8 mouse cellular contexts compared by ENCODE assay signal in the genomic region with DNA sequence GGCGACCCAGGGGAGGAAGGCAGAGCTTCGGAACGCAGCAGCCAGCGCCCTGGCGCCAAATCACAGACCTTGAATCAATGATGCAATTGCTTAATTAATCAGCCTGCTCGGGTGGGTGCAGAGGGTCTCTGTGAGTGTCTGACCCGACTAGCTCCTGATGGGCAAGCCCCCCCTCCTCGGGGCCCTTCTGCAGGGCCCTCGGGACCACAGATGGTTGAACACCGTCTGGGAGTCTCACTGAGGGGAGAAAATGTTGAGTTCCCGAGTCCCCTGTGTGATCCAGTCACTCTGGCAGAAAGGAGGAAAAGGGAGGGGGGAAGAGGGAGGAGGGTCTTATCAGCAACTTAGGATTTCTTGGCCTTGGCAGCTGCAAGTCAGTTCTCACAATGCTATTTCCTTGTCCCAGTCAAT.
DNase-seq lines count a peak whose midpoint lies in the region; ATAC-seq and TF ChIP-seq lines count a peak whose summit lies in the region.

No protein-coding gene starts in this region.

- H3K36me3 ChIP-seq in forebrain, embryonic 12.5 days (replicated peaks) = no peaks in the 10 kb centered on the region
- no peaks in the 10 kb centered on the region for H3K36me3 ChIP-seq in hindbrain, embryonic 11.5 days (ENCODE audit: control insufficient read depth, insufficient read depth, low read length)
- peaks cover 3% of the 10 kb centered on the region; the same call in 1 of the 2 replicates for H3K36me3 ChIP-seq in midbrain, embryonic 13.5 days
- H3K36me3 ChIP-seq in thymus, adult 2 months (ENCODE audit: control insufficient read depth, insufficient read depth, low read length) = no peaks in the 10 kb centered on the region

- no peak for TF ChIP-seq POLR2A in thymus, adult 2 months (IDR thresholded peaks at IDR 0.05; ENCODE audit: control insufficient read depth, extremely low read depth, insufficient read depth, low read length, poor library complexity)

- H3K9ac ChIP-seq in forebrain, embryonic 12.5 days = peak overlapping the region; percentile 13
- peak overlapping the region; percentile 42 for H3K9ac ChIP-seq in hindbrain, embryonic 11.5 days (ENCODE audit: low read depth, low read length)
- peak overlapping the region; percentile 30; the same call in 1 of the 2 replicates for H3K9ac ChIP-seq in midbrain, embryonic 13.5 days (replicated peaks)

- DNase-seq in embryo, embryonic 9.5 days (ENCODE audit: extremely low spot score) = peak; percentile 61
- no peak for DNase-seq in hindbrain, embryonic 11.5 days (ENCODE audit: low spot score)
- DNase-seq in thymus, adult 2 months = no peak
- no peak for DNase-seq in spleen, postnatal 10 days (ENCODE audit: low spot score in 2 of 2)
- no peak for DNase-seq in layer of hippocampus, adult 11-12 months (ENCODE audit: low spot score)
- no peak for DNase-seq in thymus, postnatal 0 days (ENCODE audit: low spot score)

- H3K27me3 ChIP-seq in forebrain, embryonic 12.5 days = no peaks in the 10 kb centered on the region
- H3K27me3 ChIP-seq in hindbrain, embryonic 11.5 days (ENCODE audit: control insufficient read depth, insufficient read depth, low read length) = no peaks in the 10 kb centered on the region
- no peaks in the 10 kb centered on the region for H3K27me3 ChIP-seq in midbrain, embryonic 13.5 days
- no peaks in the 10 kb centered on the region for H3K27me3 ChIP-seq in thymus, adult 2 months (ENCODE audit: control insufficient read depth, insufficient read depth, low read length)

- TF ChIP-seq CTCF in thymus, adult 2 months (IDR thresholded peaks at IDR 0.05; ENCODE audit: borderline replicate concordance, control insufficient read depth, extremely low read depth, insufficient read depth, low read length, poor library complexity) = no peak

- H3K27ac ChIP-seq in forebrain, embryonic 12.5 days = peak overlapping the region; percentile 93
- peak overlapping the region; percentile 72 for H3K27ac ChIP-seq in hindbrain, embryonic 11.5 days (ENCODE audit: low read depth, low read length)
- peak overlapping the region; percentile 92 for H3K27ac ChIP-seq in midbrain, embryonic 13.5 days
- no peak overlapping the region for H3K27ac ChIP-seq in thymus, adult 2 months (ENCODE audit: control insufficient read depth, insufficient read depth, low read length)

- WGBS in forebrain, embryonic 12.5 days = 2% methylated on average over 11 of the region's 11 CpGs
- WGBS in hindbrain, embryonic 11.5 days = 2% methylated on average over 11 of the region's 11 CpGs
- WGBS in midbrain, embryonic 13.5 days = 3% methylated on average over 11 of the region's 11 CpGs
- 50% methylated on average over 11 of the region's 11 CpGs for WGBS in thymus, adult 2 months

- H3K4me2 ChIP-seq in forebrain, embryonic 12.5 days = peak overlapping the region; percentile 44
- peak overlapping the region; percentile 19 for H3K4me2 ChIP-seq in hindbrain, embryonic 11.5 days (replicated peaks; ENCODE audit: low read depth, low read length)
- H3K4me2 ChIP-seq in midbrain, embryonic 13.5 days (replicated peaks) = peak overlapping the region; percentile 13

- no peak for ATAC-seq in forebrain, embryonic 12.5 days (ENCODE audit: low FRiP score)
- ATAC-seq in hindbrain, embryonic 11.5 days (ENCODE audit: low FRiP score) = no peak
- no peak for ATAC-seq in midbrain, embryonic 13.5 days

- H3K4me3 ChIP-seq in forebrain, embryonic 12.5 days (replicated peaks) = no peak overlapping the region
- H3K4me3 ChIP-seq in hindbrain, embryonic 11.5 days (ENCODE audit: low read depth, low read length) = no peak overlapping the region
- no peak overlapping the region for H3K4me3 ChIP-seq in midbrain, embryonic 13.5 days (replicated peaks)
- no peak overlapping the region for H3K4me3 ChIP-seq in thymus, adult 2 months (ENCODE audit: control insufficient read depth, insufficient read depth, low read length)

- peaks cover 85% of the 10 kb centered on the region for H3K4me1 ChIP-seq in forebrain, embryonic 12.5 days
- peaks cover 66% of the 10 kb centered on the region for H3K4me1 ChIP-seq in hindbrain, embryonic 11.5 days (replicated peaks; ENCODE audit: control insufficient read depth, insufficient read depth, low read length)
- peaks cover 83% of the 10 kb centered on the region for H3K4me1 ChIP-seq in midbrain, embryonic 13.5 days (replicated peaks)
- H3K4me1 ChIP-seq in thymus, adult 2 months (replicated peaks; ENCODE audit: control insufficient read depth, insufficient read depth, low read length) = no peaks in the 10 kb centered on the region

- no peaks in the 10 kb centered on the region for H3K9me3 ChIP-seq in forebrain, embryonic 12.5 days
- no peaks in the 10 kb centered on the region for H3K9me3 ChIP-seq in hindbrain, embryonic 11.5 days (ENCODE audit: control insufficient read depth, low read length)
- H3K9me3 ChIP-seq in midbrain, embryonic 13.5 days = no peaks in the 10 kb centered on the region
